Comparison of ENCODE assay signal across 25 mouse cellular contexts in genomic region chr14:40224331-40224730, GRCm38 (mm10).
DNase-seq lines count a peak whose midpoint lies in the region; ATAC-seq and TF ChIP-seq lines count a peak whose summit lies in the region.
"Had no signal": no experiment of that assay in that cellular context is flagged by ENCODE, and none has a peak within 500 bp of the region (broad histone marks: within the 10 kb centered on the region; RNA-seq: fewer than 3 reads in every experiment).

No protein-coding gene starts in this region.

- H3K27me3 ChIP-seq in neural tube, embryonic 14.5 days (ENCODE audit: control insufficient read depth, insufficient read depth, low read length) = no peaks in the 10 kb centered on the region
- H3K27me3 ChIP-seq: embryonic facial prominence, embryonic 12.5 days; embryonic facial prominence, embryonic 15.5 days; forebrain, embryonic 12.5 days; Patski had no signal

- no peak for DNase-seq in neural tube, embryonic 10.5 days (ENCODE audit: extremely low spot score, low spot score)
- peak; percentile 7 for DNase-seq in brain, embryonic 14.5 days (ENCODE audit: low read depth)
- DNase-seq in retina, postnatal 1 day = peak; percentile 64
- DNase-seq in thymus, postnatal 36 days = no peak
- DNase-seq in kidney, postnatal 4 days = no peak
- DNase-seq: adrenal gland, adult 8-10 months; adrenal gland, postnatal 14 days; adrenal gland, postnatal 36 days; cerebellum, adult 11 months; cerebellum, adult 18-20 months; cerebellum, adult 8-10 months; cerebellum, adult 9-11 months; cerebellum, postnatal 14 days; cerebellum, postnatal 36 days; embryo, embryonic 11 days had no signal

- H3K36me3 ChIP-seq in neural tube, embryonic 14.5 days (ENCODE audit: control insufficient read depth, insufficient read depth, low read length) = no peaks in the 10 kb centered on the region
- H3K36me3 ChIP-seq: embryonic facial prominence, embryonic 12.5 days; embryonic facial prominence, embryonic 15.5 days; forebrain, embryonic 10.5 days; forebrain, embryonic 12.5 days had no signal

- no peak for TF ChIP-seq POLR2A in brain, embryonic 14.5 days (IDR thresholded peaks at IDR 0.05; ENCODE audit: borderline replicate concordance, extremely low read depth, insufficient read depth, insufficient read length, poor library complexity, severe bottlenecking)

- no peak overlapping the region for H3K4me3 ChIP-seq in neural tube, embryonic 14.5 days (ENCODE audit: low read depth, low read length)
- H3K4me3 ChIP-seq: embryonic facial prominence, embryonic 12.5 days; embryonic facial prominence, embryonic 15.5 days; erythroblast, embryonic 14.5 days; forebrain, embryonic 10.5 days; forebrain, embryonic 12.5 days had no signal

- no peak overlapping the region for H3K9ac ChIP-seq in neural tube, embryonic 14.5 days (replicated peaks; ENCODE audit: low read depth, low read length)
- H3K9ac ChIP-seq: embryonic facial prominence, embryonic 12.5 days; embryonic facial prominence, embryonic 15.5 days; forebrain, embryonic 12.5 days had no signal

- no peak overlapping the region for H3K27ac ChIP-seq in neural tube, embryonic 14.5 days (ENCODE audit: low read depth, low read length)
- H3K27ac ChIP-seq: embryonic facial prominence, embryonic 12.5 days; embryonic facial prominence, embryonic 15.5 days; forebrain, embryonic 10.5 days; forebrain, embryonic 12.5 days had no signal

- 52% methylated on average over 2 of the region's 2 CpGs for WGBS in neural tube, embryonic 14.5 days

- no peak overlapping the region for H3K4me2 ChIP-seq in neural tube, embryonic 14.5 days (ENCODE audit: low read depth, low read length)
- H3K4me2 ChIP-seq: embryonic facial prominence, embryonic 12.5 days; embryonic facial prominence, embryonic 15.5 days; forebrain, embryonic 12.5 days had no signal

- peak; percentile 51; the same call in 1 of the 2 replicates for ATAC-seq in neural tube, embryonic 14.5 days (ENCODE audit: low read depth)
- ATAC-seq: activated CD4-positive, CD25-positive, alpha-beta regulatory T cell, adult 4 months; forebrain, embryonic 14.5 days; forebrain, embryonic 16.5 days; Patski had no signal

- H3K4me1 ChIP-seq in neural tube, embryonic 14.5 days (ENCODE audit: control insufficient read depth, insufficient read depth, low read length) = no peaks in the 10 kb centered on the region
- H3K4me1 ChIP-seq: embryonic facial prominence, embryonic 12.5 days; embryonic facial prominence, embryonic 15.5 days; forebrain, embryonic 10.5 days; forebrain, embryonic 12.5 days had no signal

- H3K9me3 ChIP-seq in neural tube, embryonic 14.5 days (ENCODE audit: control insufficient read depth, low read length) = no peaks in the 10 kb centered on the region
- H3K9me3 ChIP-seq: embryonic facial prominence, embryonic 12.5 days; embryonic facial prominence, embryonic 15.5 days; forebrain, embryonic 10.5 days; forebrain, embryonic 12.5 days had no signal

- TF ChIP-seq CTCF in brain, embryonic 14.5 days (IDR thresholded peaks at IDR 0.05; ENCODE audit: borderline replicate concordance, extremely low read depth, insufficient read depth, insufficient read length) = no peak

Comparison
In these comparisons a context has a peak if more than half of its experiments do, and no peak if none do; other contexts are left out.
1. DNase-seq: peak in brain, embryonic 14.5 days (single experiment) and retina, postnatal 1 day (single experiment); none in neural tube, embryonic 10.5 days (single experiment), thymus, postnatal 36 days (0 of 2) and kidney, postnatal 4 days (0 of 2).